Comparison of ENCODE assay signal across 8 mouse cellular contexts in genomic region chr9:51961190-51961909, GRCm38 (mm10). TPM values are rescaled to one million over a fixed set of nuclear protein-coding genes. Genes with fewer than 3 reads are reported as not detected.
A peak's percentile ranks its signal among the peaks of the same experiment; 100 is the strongest.
DNase-seq lines count a peak whose midpoint lies in the region; ATAC-seq lines count a peak whose summit lies in the region.
"Had no signal": no experiment of that assay in that cellular context is flagged by ENCODE, and none has a peak within 500 bp of the region (broad histone marks: within the 10 kb centered on the region; RNA-seq: fewer than 3 reads in every experiment).

No protein-coding gene starts in this region.

- no peak for DNase-seq in heart, adult 18-20 months
- DNase-seq in midbrain, embryonic 14.5 days = no peak
- no peak for DNase-seq in midbrain, embryonic 11.5 days (ENCODE audit: low spot score, missing footprints)
- no peak for DNase-seq in frontal cortex, postnatal 25 days (ENCODE audit: low spot score in 2 of 2)
- DNase-seq: kidney, adult 11 months had no signal

- peaks cover 5 to 25% of the 10 kb centered on the region in 2 experiments for H3K4me1 ChIP-seq in heart, embryonic 14.5 days (ENCODE audit: control insufficient read depth in 2 of 2, insufficient read depth in 2 of 2, low read length in 2 of 2)
- H3K4me1 ChIP-seq in midbrain, embryonic 14.5 days (ENCODE audit: control insufficient read depth, insufficient read depth, low read length) = peaks cover 17% of the 10 kb centered on the region
- peaks cover 7% of the 10 kb centered on the region for H3K4me1 ChIP-seq in midbrain, embryonic 11.5 days (ENCODE audit: control insufficient read depth, insufficient read depth, low read length)
- H3K4me1 ChIP-seq in hindbrain, embryonic 16.5 days (ENCODE audit: control insufficient read depth, insufficient read depth, low read depth, low read length) = peaks cover 22% of the 10 kb centered on the region
- H3K4me1 ChIP-seq in stomach, embryonic 16.5 days (ENCODE audit: control insufficient read depth, insufficient read depth, low read length) = peaks cover 22% of the 10 kb centered on the region

- H3K9me3 ChIP-seq in heart, embryonic 14.5 days (ENCODE audit: control insufficient read depth, low read length) = no peaks in the 10 kb centered on the region
- H3K9me3 ChIP-seq in midbrain, embryonic 14.5 days (ENCODE audit: control insufficient read depth, low read length) = no peaks in the 10 kb centered on the region
- H3K9me3 ChIP-seq in midbrain, embryonic 11.5 days (ENCODE audit: control insufficient read depth, low read length) = no peaks in the 10 kb centered on the region
- H3K9me3 ChIP-seq in hindbrain, embryonic 16.5 days (ENCODE audit: control insufficient read depth, low read length) = no peaks in the 10 kb centered on the region
- no peaks in the 10 kb centered on the region for H3K9me3 ChIP-seq in stomach, embryonic 16.5 days (replicated peaks; ENCODE audit: control insufficient read depth, low read length)

- peak overlapping the region; percentile 94; the same call in 1 of the 2 replicates for H3K9ac ChIP-seq in heart, embryonic 14.5 days (ENCODE audit: low read length)
- H3K9ac ChIP-seq in midbrain, embryonic 14.5 days (replicated peaks; ENCODE audit: low read length) = 0 out of 2 replicates have a peak overlapping the region, but pooled peaks have one; percentile 20
- no peak overlapping the region for H3K9ac ChIP-seq in midbrain, embryonic 11.5 days (ENCODE audit: low read length)
- no peak overlapping the region; the same call in 1 of the 2 replicates for H3K9ac ChIP-seq in hindbrain, embryonic 16.5 days (ENCODE audit: low read depth, low read length)
- no peak overlapping the region for H3K9ac ChIP-seq in stomach, embryonic 16.5 days (ENCODE audit: low read length)

- H3K27me3 ChIP-seq in heart, embryonic 14.5 days (ENCODE audit: control insufficient read depth, insufficient read depth, low read length) = no peaks in the 10 kb centered on the region
- H3K27me3 ChIP-seq in midbrain, embryonic 14.5 days (ENCODE audit: control insufficient read depth, insufficient read depth, low read length) = peaks cover 4% of the 10 kb centered on the region; the same call in 1 of the 2 replicates
- H3K27me3 ChIP-seq in midbrain, embryonic 11.5 days (ENCODE audit: control insufficient read depth, insufficient read depth, low read length) = no peaks in the 10 kb centered on the region
- no peaks in the 10 kb centered on the region for H3K27me3 ChIP-seq in hindbrain, embryonic 16.5 days (replicated peaks; ENCODE audit: control insufficient read depth, insufficient read depth, low read length)
- no peaks in the 10 kb centered on the region for H3K27me3 ChIP-seq in stomach, embryonic 16.5 days (ENCODE audit: control insufficient read depth, insufficient read depth, low read length)

- 38% methylated on average over 6 of the region's 6 CpGs for WGBS in heart, embryonic 14.5 days
- WGBS in midbrain, embryonic 14.5 days = 44% methylated on average over 6 of the region's 6 CpGs
- 64% methylated on average over 6 of the region's 6 CpGs for WGBS in midbrain, embryonic 11.5 days
- 55% methylated on average over 6 of the region's 6 CpGs for WGBS in hindbrain, embryonic 16.5 days
- WGBS in stomach, embryonic 16.5 days = 52% methylated on average over 6 of the region's 6 CpGs

- H3K36me3 ChIP-seq in heart, embryonic 14.5 days (ENCODE audit: control insufficient read depth, insufficient read depth, low read length) = peaks cover 8% of the 10 kb centered on the region
- H3K36me3 ChIP-seq in midbrain, embryonic 14.5 days (ENCODE audit: control insufficient read depth, insufficient read depth, low read length) = peaks cover 3% of the 10 kb centered on the region; the same call in 1 of the 2 replicates
- H3K36me3 ChIP-seq in midbrain, embryonic 11.5 days (ENCODE audit: control insufficient read depth, insufficient read depth, low read length) = no peaks in the 10 kb centered on the region
- H3K36me3 ChIP-seq in hindbrain, embryonic 16.5 days (ENCODE audit: control insufficient read depth, insufficient read depth, low read length) = no peaks in the 10 kb centered on the region
- no peaks in the 10 kb centered on the region for H3K36me3 ChIP-seq in stomach, embryonic 16.5 days (ENCODE audit: control insufficient read depth, insufficient read depth, low read length)

- H3K4me2 ChIP-seq in heart, embryonic 14.5 days (ENCODE audit: low read length) = peak overlapping the region; percentile 76
- peak overlapping the region; percentile 76 for H3K4me2 ChIP-seq in midbrain, embryonic 14.5 days (ENCODE audit: low read length)
- no peak overlapping the region for H3K4me2 ChIP-seq in midbrain, embryonic 11.5 days
- H3K4me2 ChIP-seq in hindbrain, embryonic 16.5 days (ENCODE audit: low read length) = peak overlapping the region; percentile 74
- peak overlapping the region; percentile 57; the same call in 1 of the 2 replicates for H3K4me2 ChIP-seq in stomach, embryonic 16.5 days (ENCODE audit: low read depth, low read length)

- ATAC-seq in heart, embryonic 14.5 days (ENCODE audit: insufficient number of reproducible peaks, insufficient read depth, low FRiP score, low read depth) = no peak
- no peak for ATAC-seq in midbrain, embryonic 14.5 days (ENCODE audit: low FRiP score, low TSS enrichment)
- no peak for ATAC-seq in midbrain, embryonic 11.5 days (ENCODE audit: low FRiP score)
- ATAC-seq in hindbrain, embryonic 16.5 days = no peak
- ATAC-seq in stomach, embryonic 16.5 days (ENCODE audit: insufficient read depth, low FRiP score) = no peak

- peak overlapping the region in 1 of 2 experiments; percentile 92; a peak in 1 of 4 replicates for H3K4me3 ChIP-seq in heart, embryonic 14.5 days (ENCODE audit: control insufficient read depth in 1 of 2, insufficient read depth in 1 of 2, low read depth in 1 of 2, low read length in 2 of 2)
- no peak overlapping the region for H3K4me3 ChIP-seq in midbrain, embryonic 14.5 days (replicated peaks; ENCODE audit: low read depth, low read length)
- H3K4me3 ChIP-seq in midbrain, embryonic 11.5 days (ENCODE audit: low read depth, low read length) = no peak overlapping the region
- H3K4me3 ChIP-seq in hindbrain, embryonic 16.5 days (ENCODE audit: low read length) = no peak overlapping the region
- no peak overlapping the region for H3K4me3 ChIP-seq in stomach, embryonic 16.5 days (replicated peaks; ENCODE audit: low read length)

- H3K27ac ChIP-seq in heart, embryonic 14.5 days (replicated peaks in 1 of 2; ENCODE audit: control insufficient read depth in 1 of 2, insufficient read depth in 1 of 2, low read depth in 2 of 2, low read length in 2 of 2) = peak overlapping the region in 1 of 2 experiments; percentile 57; a peak in 2 of 4 replicates
- no peak overlapping the region for H3K27ac ChIP-seq in midbrain, embryonic 14.5 days (replicated peaks; ENCODE audit: low read depth, low read length)
- H3K27ac ChIP-seq in midbrain, embryonic 11.5 days (ENCODE audit: low read depth, low read length) = no peak overlapping the region
- H3K27ac ChIP-seq in hindbrain, embryonic 16.5 days (ENCODE audit: low read depth, low read length) = no peak overlapping the region
- 0 out of 2 replicates have a peak overlapping the region, but pooled peaks have one; percentile 21 for H3K27ac ChIP-seq in stomach, embryonic 16.5 days (ENCODE audit: low read length)

RNA-seq across cellular contexts. Expression of gene Fdx1, which starts 2.0 kb away (rescaled TPM):
- polyA plus RNA-seq in heart, embryonic 14.5 days (2014; fragmentation: Nextera tagmentation; extraction: Ambion mirVana) = 103 and 108 TPM in 2 replicates
- 100 to 1,000 TPM; 104 to 126 TPM for total RNA-seq in heart, adult 18-20 months (2021)
- 43.0 and 48.9 TPM in 2 replicates for polyA plus RNA-seq in midbrain, embryonic 14.5 days (2014; fragmentation: Nextera tagmentation; extraction: Ambion mirVana)
- 46.7 and 51.6 TPM in 2 replicates for polyA plus RNA-seq in midbrain, embryonic 11.5 days (2014; fragmentation: Nextera tagmentation; extraction: Ambion mirVana)
- 38.7 and 46.7 TPM in 2 replicates for polyA plus RNA-seq in hindbrain, embryonic 16.5 days (2015; fragmentation: Nextera tagmentation; extraction: Ambion mirVana)
- 64.9 and 80.0 TPM in 2 replicates for polyA plus RNA-seq in stomach, embryonic 16.5 days (2015; fragmentation: Nextera tagmentation; extraction: Ambion mirVana)

Comparison
In these comparisons a context has a peak if more than half of its experiments do, and no peak if none do; other contexts are left out.
1. H3K9ac ChIP-seq: peak in heart, embryonic 14.5 days (single experiment) and midbrain, embryonic 14.5 days (single experiment); none in midbrain, embryonic 11.5 days (single experiment), hindbrain, embryonic 16.5 days (single experiment) and stomach, embryonic 16.5 days (single experiment).